Mouse (Mus musculus) MEL (cell line): ENCODE measurements around the gene Dolpp1. TPM values are rescaled to one million over a fixed set of nuclear protein-coding genes. Genes with fewer than 3 reads are reported as not detected.

Experiments used
- DNase-seq: peaks from one replicate; pipeline ENCODE4 v3.0.0; 2011; ENCODE audit warnings: low read depth, low spot score
- H3K27ac ChIP-seq: 2 replicates; pipeline ENCODE4 v1.5.1; 2012; ENCODE audit warnings: low read depth, mild to moderate bottlenecking, control low read depth, low read length, moderate library complexity; ENCODE audit not compliant: control insufficient read depth
- H3K27me3 ChIP-seq, 2 experiments: fragments of 150-350 bp in 1 of 2; sonication (generic) in 1 of 2; 2 replicates each; pipeline ENCODE4 v1.6.1; 2012; ENCODE audit warnings: low read length in 2 of 2, mild to moderate bottlenecking in 2 of 2, improper control_type of control experiment in 1 of 2, moderate library complexity in 1 of 2; ENCODE audit not compliant: insufficient read depth in 2 of 2, control insufficient read depth in 1 of 2
- H3K36me3 ChIP-seq, 2 experiments: 2 replicates each; pipeline ENCODE4 v1.6.1; 2012 to 2014; ENCODE audit warnings: low read length in 2 of 2, improper control_type of control experiment in 1 of 2, inconsistent platforms in 1 of 2, mild to moderate bottlenecking in 1 of 2; ENCODE audit not compliant: insufficient read depth in 2 of 2, control insufficient read depth in 1 of 2
- H3K4me1 ChIP-seq, 2 experiments: fragments of 150-350 bp in 1 of 2; sonication (generic) in 1 of 2; 2 replicates each; pipeline ENCODE4 v1.6.1; 2012; ENCODE audit warnings: low read length in 2 of 2, improper control_type of control experiment in 1 of 2, mild to moderate bottlenecking in 1 of 2; ENCODE audit not compliant: insufficient read depth in 2 of 2, control insufficient read depth in 1 of 2
- H3K4me3 ChIP-seq, 2 experiments: fragments of 150-350 bp in 1 of 2; sonication (generic) in 1 of 2; 2 replicates each; pipeline ENCODE4 v1.5.1; 2012; ENCODE audit warnings: low read depth in 2 of 2, low read length in 2 of 2, mild to moderate bottlenecking in 2 of 2, moderate library complexity in 2 of 2, control low read depth in 1 of 2, improper control_type of control experiment in 1 of 2; ENCODE audit not compliant: control insufficient read depth in 1 of 2, insufficient read depth in 1 of 2
- H3K79me2 ChIP-seq: 2 replicates; pipeline ENCODE4 v1.6.1; 2012; ENCODE audit warnings: mild to moderate bottlenecking, low read length, moderate library complexity; ENCODE audit not compliant: control insufficient read depth, poor library complexity, insufficient read depth
- H3K9ac ChIP-seq: 2 replicates; pipeline ENCODE4 v1.6.1; 2012; ENCODE audit warnings: low read depth, mild to moderate bottlenecking, control low read depth, low read length, moderate library complexity; ENCODE audit not compliant: control insufficient read depth, poor library complexity, severe bottlenecking
- H3K9me3 ChIP-seq: fragments of 150-350 bp; sonication (generic); replicated peaks from 2 replicates; pipeline ENCODE4 v1.6.1; 2012; ENCODE audit warnings: mild to moderate bottlenecking, low read length, improper control_type of control experiment, moderate library complexity; ENCODE audit not compliant: insufficient read depth
- ELF1 ChIP-seq: IDR thresholded peaks from 2 replicates; pipeline ENCODE4 v1.6.1; 2014; ENCODE audit warnings: low read depth, mild to moderate bottlenecking, inconsistent platforms, low read length, improper control_type of control experiment, moderate library complexity
- ETS1 ChIP-seq: IDR thresholded peaks from 2 replicates; pipeline ENCODE4 v1.6.1; 2012; ENCODE audit warnings: low read depth, mild to moderate bottlenecking, inconsistent platforms, low read length, improper control_type of control experiment, moderate library complexity
- GABPA ChIP-seq: IDR thresholded peaks from 2 replicates; pipeline ENCODE4 v1.6.1; 2012; ENCODE audit warnings: low read depth, mild to moderate bottlenecking, inconsistent platforms, low read length, improper control_type of control experiment, moderate library complexity
- KAT2A ChIP-seq: conservative IDR thresholded peaks from 2 replicates; pipeline ENCODE4 v1.6.1; 2012; ENCODE audit warnings: low read depth, low read length, improper control_type of control experiment, inconsistent platforms
- MAFK ChIP-seq: IDR thresholded peaks from 2 replicates; pipeline ENCODE4 v1.6.1; 2011; ENCODE audit warnings: low read depth, mild to moderate bottlenecking, low read length, improper control_type of control experiment, borderline replicate concordance
- MYC ChIP-seq: IDR thresholded peaks from 2 replicates; pipeline ENCODE4 v1.6.1; 2011; ENCODE audit warnings: low read depth, mild to moderate bottlenecking, low read length, improper control_type of control experiment, moderate library complexity
- NELFE ChIP-seq: IDR thresholded peaks from 2 replicates; pipeline ENCODE4 v1.6.1; 2011; ENCODE audit warnings: low read depth, low read length, improper control_type of control experiment
- POLR2A ChIP-seq, 2 experiments: IDR thresholded peaks; 2 replicates each; pipeline ENCODE4 v1.6.1; 2011 to 2012; ENCODE audit warnings: low read length in 2 of 2, mild to moderate bottlenecking in 2 of 2, control low read depth in 1 of 2, improper control_type of control experiment in 1 of 2, low read depth in 1 of 2, moderate library complexity in 1 of 2; ENCODE audit not compliant: control insufficient read depth in 1 of 2, insufficient read depth in 1 of 2, poor library complexity in 1 of 2
- POLR2AphosphoS2 ChIP-seq: IDR thresholded peaks from 2 replicates; pipeline ENCODE4 v1.6.1; 2011; ENCODE audit warnings: low read length, improper control_type of control experiment
- TAL1 ChIP-seq: IDR thresholded peaks from 2 replicates; pipeline ENCODE4 v1.6.1; 2012; ENCODE audit warnings: mild to moderate bottlenecking, inconsistent platforms, low read length, moderate library complexity, mixed read lengths
- TBP ChIP-seq: IDR thresholded peaks from 2 replicates; pipeline ENCODE4 v1.8.0; 2011; ENCODE audit warnings: low read depth, low read length, improper control_type of control experiment
- ZC3H11A ChIP-seq: IDR thresholded peaks from 2 replicates; pipeline ENCODE4 v1.6.1; 2012; ENCODE audit warnings: low read depth, mild to moderate bottlenecking, inconsistent platforms, low read length, improper control_type of control experiment
- ZKSCAN1 ChIP-seq: IDR thresholded peaks from 2 replicates; pipeline ENCODE4 v1.6.1; 2012; ENCODE audit warnings: low read depth, mild to moderate bottlenecking, inconsistent platforms, low read length, improper control_type of control experiment, moderate library complexity
- ZMIZ1 ChIP-seq: IDR thresholded peaks from 2 replicates; pipeline ENCODE4 v1.6.1; 2012; ENCODE audit warnings: low read depth, mild to moderate bottlenecking, inconsistent platforms, low read length, improper control_type of control experiment, moderate library complexity
- ZNF384 ChIP-seq: IDR thresholded peaks from 2 replicates; pipeline ENCODE4 v1.6.1; 2012; ENCODE audit warnings: low read depth, mild to moderate bottlenecking, inconsistent platforms, low read length, improper control_type of control experiment
- polyA plus RNA-seq, 2 experiments: library from polyadenylated mRNA; stranded (reverse) in 1 of 2; unstranded in 1 of 2; fragments of >175 nt in 1 of 2; fragments of >200 nt in 1 of 2; gene quantifications; 2 replicates each; pipeline versions ENCODE4 v1.2.1 to v1.2.4; 2012; ENCODE audit warnings: low replicate concordance in 2 of 2, low read depth in 1 of 2; ENCODE audit not compliant: insufficient read length in 2 of 2, insufficient read depth in 1 of 2, missing spikeins in 1 of 2
- total RNA-seq: library from RNA; depleted of rRNA; stranded (reverse); fragments of 300-350 nt; gene quantifications from 2 replicates; pipeline ENCODE4 v1.2.3, GENCODE M21; 2012

The Dolpp1 gene
- total and polyA plus RNA-seq, 3 experiments, result 28.0 to 37.5 TPM; not detected in 1

GRCm38 (mm10) chr2:30392114-30392576 is at the start of gene Dolpp1 (continued):
- TF ChIP-seq ZNF384 (no peak), ZKSCAN1 (no peak), MAFK (no peak)

- DNase-seq, result no peak
- no peak for TF ChIP-seq TAL1
- TF ChIP-seq POLR2A (IDR thresholded peaks at IDR 0.05; ENCODE audit: control insufficient read depth in 1 of 2, insufficient read depth in 1 of 2, low read depth in 1 of 2, low read length in 2 of 2, poor library complexity in 1 of 2), result peak in 1 of 2 experiments; percentile 26; a peak in 1 of 4 replicates
- Histone ChIP-seq H3K27me3 (no peaks in the 10 kb centered on the region), H3K4me1 (no peaks in the 10 kb centered on the region), H3K79me2 (no peaks in the 10 kb centered on the region), H3K4me3 (no peak overlapping the region), H3K27ac (no peak overlapping the region), H3K9ac (no peak overlapping the region), H3K36me3 (peaks cover 0 to 15% of the 10 kb centered on the region in 2 experiments; a peak in 2 of 4 replicates), H3K9me3 (no peaks in the 10 kb centered on the region)
These were observed 49.5 kb upstream of the Dolpp1 start for GRCm38 (mm10) chr2:30342544-30342943.

GRCm38 (mm10) chr2:30343601-30344137 is 48.4 kb upstream of the Dolpp1 start:
- Histone ChIP-seq H3K27ac (no peak overlapping the region), H3K79me2 (no peaks in the 10 kb centered on the region), H3K36me3 (peaks cover 0 to 11% of the 10 kb centered on the region in 2 experiments; a peak in 1 of 4 replicates), H3K9me3 (no peaks in the 10 kb centered on the region), H3K4me3 (no peak overlapping the region), H3K4me1 (no peaks in the 10 kb centered on the region), H3K27me3 (no peaks in the 10 kb centered on the region), H3K9ac (no peak overlapping the region)
- DNase-seq, result no peak
- TF ChIP-seq ETS1, result no peak
- no peak for TF ChIP-seq MYC
- TF ChIP-seq ZC3H11A, result no peak
- TF ChIP-seq ZMIZ1, result no peak
- TF ChIP-seq POLR2AphosphoS2, result no peak
- no peak for TF ChIP-seq TBP
- no peak for TF ChIP-seq KAT2A
- TF ChIP-seq NELFE, result no peak
- TF ChIP-seq ELF1, result no peak
- TF ChIP-seq GABPA, result no peak
